Mouse (Mus musculus) NIH3T3 (cell line): ENCODE results near the gene Zrsr1.

ENCODE experiments used
- DNase-seq: peaks from one replicate; pipeline ENCODE4 v3.0.0-alpha.2; 2012; ENCODE audit warnings: low read depth

Zrsr1 gene

GRCm38 (mm10) chr11:23008824-23009200, 37.0 kb downstream of the Zrsr1 start:
- peak; percentile 6 for DNase-seq

- DNase-seq: no peak
These were observed 41.3 kb downstream of the Zrsr1 start for GRCm38 (mm10) chr11:23013096-23013495.

- DNase-seq: peak; percentile 48
These were observed 41.9 kb downstream of the Zrsr1 start for GRCm38 (mm10) chr11:23013580-23014294.

- DNase-seq: no peak
These were observed 43.2 kb downstream of the Zrsr1 start for GRCm38 (mm10) chr11:23014996-23015395.

GRCm38 (mm10) chr11:23017943-23018342, 46.1 kb downstream of the Zrsr1 start:
- no peak for DNase-seq

- DNase-seq: no peak
These were observed 48.4 kb downstream of the Zrsr1 start for GRCm38 (mm10) chr11:23020116-23020770.

- DNase-seq: no peak
These were observed 49.0 kb downstream of the Zrsr1 start for GRCm38 (mm10) chr11:23020841-23021240.

GRCm38 (mm10) chr11:23023155-23023554, 51.4 kb downstream of the Zrsr1 start:
- no peak for DNase-seq

- DNase-seq: no peak
These were observed 52.4 kb downstream of the Zrsr1 start for GRCm38 (mm10) chr11:23024169-23024568.
